Mouse (Mus musculus) layer of hippocampus, postnatal 25 days (tissue): Measurements from ENCODE around the gene Bik. TPM values are rescaled to one million over a fixed set of nuclear protein-coding genes. Genes with fewer than 3 reads are reported as not detected.

Experiments used
- DNase-seq, 2 experiments: peaks; one replicate each; pipeline ENCODE4 v3.0.0; 2022; ENCODE audit warnings: mixed read lengths in 2 of 2, low spot score in 1 of 2; ENCODE audit errors: extremely low spot score in 1 of 2
- total RNA-seq, 2 experiments: library from RNA; stranded (reverse); gene quantifications; 2 replicates each; pipeline ENCODE4 v1.2.3; 2021

The Bik gene
- total RNA-seq, 2 experiments from 2014 or later = not detected

DNA sequence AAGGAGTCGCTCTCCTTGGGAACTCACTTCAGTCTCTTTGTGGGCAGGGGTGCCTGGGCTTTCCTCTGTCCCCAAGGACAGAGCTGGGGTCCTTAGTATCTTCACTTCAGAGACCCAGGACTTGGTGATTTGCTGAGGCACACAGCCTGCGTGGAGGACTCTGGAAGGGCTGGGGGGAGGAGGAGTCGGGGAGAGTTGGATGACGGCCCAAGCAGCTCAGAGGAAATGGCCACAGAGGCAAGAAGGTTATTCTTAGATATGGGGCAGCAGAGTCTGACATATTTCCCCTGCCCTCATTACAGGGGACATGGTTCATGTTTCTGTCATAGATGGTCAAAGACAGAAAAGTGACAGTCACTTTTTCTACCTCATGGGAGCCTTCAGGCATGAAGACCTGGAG is 13.2 kb downstream of the Bik start:
- no peak for DNase-seq

DNA sequence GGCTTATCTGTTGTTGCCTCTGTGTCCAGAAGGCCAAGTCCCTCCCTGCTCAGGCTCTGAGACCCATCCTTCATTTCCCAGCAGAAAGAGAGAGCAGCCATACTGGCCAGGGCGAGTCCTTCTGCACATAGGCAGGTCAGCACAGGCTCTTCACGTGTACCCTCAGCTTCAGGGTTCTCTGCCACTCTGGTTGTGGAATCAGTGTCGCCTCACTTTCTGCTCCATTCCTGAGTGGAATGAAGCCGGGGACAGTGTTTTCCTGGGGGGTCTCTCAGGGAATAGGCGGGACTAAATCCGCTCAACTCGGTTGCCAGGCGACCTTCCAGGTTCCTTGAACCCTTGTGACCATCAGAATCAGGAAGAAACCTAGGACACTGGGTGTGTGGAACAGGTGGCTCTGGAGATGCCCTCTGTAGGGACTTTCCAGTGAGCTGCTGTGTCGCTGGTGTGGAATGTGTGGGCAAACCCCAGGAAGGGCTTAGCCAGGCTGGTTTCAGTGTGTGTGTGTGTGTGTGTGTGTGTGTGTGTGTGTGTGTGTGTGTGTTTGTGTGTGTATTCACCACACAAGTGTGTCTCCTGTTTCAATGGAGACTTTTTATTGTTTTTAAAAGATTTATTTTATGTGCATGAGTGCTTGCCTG is 15.1 kb downstream of the Bik start:
- DNase-seq = no peak

GRCm38 (mm10) chr15:83546029-83546428 is 19.4 kb downstream of the Bik start:
- DNase-seq = no peak

- DNase-seq = no peak
These were observed 20.5 kb downstream of the Bik start for GRCm38 (mm10) chr15:83547144-83547543.

DNA sequence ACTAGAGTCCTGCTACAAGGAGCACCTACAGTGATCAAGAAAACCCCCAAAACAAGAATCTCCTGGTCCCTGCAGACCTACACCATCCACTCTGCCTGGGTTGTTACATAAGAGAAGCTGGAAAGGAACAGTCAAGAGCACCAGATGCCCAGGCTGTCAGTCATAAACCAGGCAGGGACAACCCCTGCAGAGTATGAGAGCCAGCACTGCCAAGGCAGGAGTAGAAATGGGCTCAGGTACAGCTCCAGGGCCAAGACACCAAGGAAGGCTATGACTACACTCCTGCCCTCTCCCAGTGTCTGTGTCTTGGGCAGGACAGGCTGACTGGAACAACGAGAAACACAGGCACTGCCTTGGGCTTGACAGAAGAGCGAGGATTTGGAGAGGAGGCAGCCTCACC is 23.5 kb downstream of the Bik start:
- no peak for DNase-seq

GRCm38 (mm10) chr15:83553831-83554230 is 27.2 kb downstream of the Bik start:
- DNase-seq = no peak

DNA sequence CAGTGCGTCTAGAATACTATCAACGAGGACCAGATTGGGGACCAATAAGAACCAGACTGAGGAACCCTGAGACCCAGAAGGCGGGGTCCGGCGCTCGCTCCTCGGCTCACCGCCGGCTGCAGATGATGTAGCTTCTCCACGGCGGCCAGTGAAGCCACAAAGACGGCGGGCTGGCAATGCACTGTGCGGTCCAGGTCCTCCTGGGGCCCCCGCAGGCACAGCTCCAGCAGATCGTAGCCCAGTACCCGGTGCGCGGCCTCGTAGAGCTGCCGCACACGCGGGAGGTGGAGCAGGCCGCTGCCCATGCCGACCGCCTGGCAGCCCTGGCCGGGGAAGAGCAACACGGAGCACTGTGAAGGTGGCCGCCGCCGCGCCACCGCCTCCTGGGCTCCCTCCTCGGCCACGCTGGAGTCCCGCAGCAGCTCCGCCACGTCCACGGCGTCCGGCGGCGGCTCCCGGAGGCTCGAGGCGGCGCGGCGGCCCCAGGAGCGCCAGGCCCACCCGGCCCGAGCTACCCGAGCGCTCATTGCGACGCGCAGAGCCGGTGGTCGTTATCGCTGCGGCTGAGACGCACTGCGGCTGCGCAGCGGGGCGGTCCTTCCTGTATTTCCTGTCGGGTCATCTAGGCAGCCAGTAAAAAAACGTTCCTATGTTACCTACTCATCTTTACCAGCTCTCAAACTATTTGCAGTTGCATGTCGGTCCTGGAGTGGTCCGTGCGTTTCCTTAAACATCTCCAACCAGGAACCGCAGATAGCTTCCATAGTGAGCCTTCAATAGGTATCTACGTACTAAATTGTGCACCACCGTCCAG is 28.7 kb downstream of the Bik start:
- DNase-seq = peak; percentile 77 to 84

DNA sequence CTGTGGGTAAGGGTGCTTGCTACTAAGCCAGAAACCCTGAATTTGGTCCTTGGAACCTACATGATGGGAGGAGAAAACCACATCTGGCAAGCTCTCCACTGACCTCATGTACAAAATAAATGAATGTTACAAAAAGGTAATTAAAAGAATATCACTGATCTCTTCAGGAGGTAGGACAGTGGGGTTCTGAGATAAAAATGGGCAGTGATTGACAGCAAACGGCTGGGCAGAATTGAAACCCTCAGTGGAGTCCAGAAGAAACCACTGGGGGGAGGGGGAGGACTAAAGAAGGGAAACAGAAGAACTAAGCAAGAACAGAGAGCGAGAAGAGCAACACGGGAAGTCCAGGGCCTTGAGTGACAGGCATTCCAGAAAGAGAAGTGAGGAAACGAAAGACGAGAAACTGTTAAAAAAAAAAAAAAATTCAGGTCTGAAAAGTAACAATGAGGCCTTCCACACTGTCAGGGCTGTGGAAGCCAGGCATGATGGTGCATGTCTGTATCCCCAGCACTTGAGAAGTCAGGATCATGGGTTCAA is 34.3 kb downstream of the Bik start:
- DNase-seq = no peak

DNA sequence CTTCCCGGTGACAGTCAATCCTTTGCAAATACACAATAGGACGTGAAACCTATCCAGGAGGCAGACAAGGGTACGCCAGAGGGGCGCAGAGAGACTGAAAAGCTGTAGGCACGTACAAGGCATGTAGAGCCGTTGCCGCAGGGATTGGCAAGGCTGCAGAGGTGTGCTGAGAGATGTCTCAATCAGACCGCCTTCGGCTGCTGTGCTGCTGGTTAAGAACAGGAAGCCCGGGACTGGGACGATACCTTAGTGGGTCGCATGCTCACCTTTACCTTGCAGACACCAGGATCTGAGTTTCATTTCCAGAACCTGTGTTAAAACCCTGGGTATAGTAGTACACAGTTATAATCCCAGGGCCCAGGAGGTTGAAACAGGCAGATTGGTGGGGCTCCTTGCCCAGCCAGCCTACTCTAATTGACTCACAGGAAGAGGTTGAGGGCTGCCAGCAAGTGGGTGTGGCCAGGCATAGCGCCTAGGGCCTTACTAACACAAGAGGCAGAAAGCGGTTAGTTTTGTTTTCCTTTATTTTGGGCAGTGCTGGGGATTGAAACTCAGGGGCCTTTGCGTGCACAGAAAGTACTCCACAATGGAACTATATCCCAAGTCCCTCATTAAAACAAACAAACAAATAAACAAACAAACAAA is 36.1 kb downstream of the Bik start:
- DNase-seq = peak in 1 of 2 experiments; percentile 42

- no peak for DNase-seq
These were observed 36.7 kb downstream of the Bik start, which contains the start of the genes Tspo and Mcat for GRCm38 (mm10) chr15:83563327-83563856. Tspo (plus strand) TSS chr15:83563592. Mcat (minus strand) TSS chr15:83563787.

- DNase-seq = no peak
These were observed 37.4 kb downstream of the Bik start for GRCm38 (mm10) chr15:83563857-83564651.

GRCm38 (mm10) chr15:83565434-83565833 is 38.8 kb downstream of the Bik start:
- DNase-seq = no peak

GRCm38 (mm10) chr15:83566006-83566405 is 39.3 kb downstream of the Bik start:
- DNase-seq = no peak

- DNase-seq = no peak
These were observed 41.1 kb downstream of the Bik start for GRCm38 (mm10) chr15:83567728-83568127.

DNA sequence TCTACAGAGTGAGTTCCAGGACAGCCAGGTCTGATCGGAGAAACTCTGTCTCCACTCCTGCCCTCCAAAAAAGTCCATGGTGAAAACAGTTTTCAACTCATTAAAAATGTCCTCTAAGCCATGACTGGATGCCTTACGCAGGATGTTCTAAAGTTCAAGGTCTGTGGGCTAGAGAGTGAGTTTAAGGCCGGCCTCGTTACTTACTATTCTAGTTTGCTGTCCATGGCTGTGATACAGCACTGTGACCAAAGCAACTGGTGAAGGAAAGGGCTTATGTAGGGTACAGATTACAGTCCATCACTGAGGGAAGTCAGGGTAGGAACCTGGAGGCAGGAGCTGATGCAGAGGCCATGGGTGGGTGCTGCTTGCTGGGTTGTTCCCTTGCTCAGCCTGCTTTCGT is 41.9 kb downstream of the Bik start:
- no peak for DNase-seq

- DNase-seq = no peak
These were observed 43.0 kb downstream of the Bik start for GRCm38 (mm10) chr15:83569682-83570081.

DNA sequence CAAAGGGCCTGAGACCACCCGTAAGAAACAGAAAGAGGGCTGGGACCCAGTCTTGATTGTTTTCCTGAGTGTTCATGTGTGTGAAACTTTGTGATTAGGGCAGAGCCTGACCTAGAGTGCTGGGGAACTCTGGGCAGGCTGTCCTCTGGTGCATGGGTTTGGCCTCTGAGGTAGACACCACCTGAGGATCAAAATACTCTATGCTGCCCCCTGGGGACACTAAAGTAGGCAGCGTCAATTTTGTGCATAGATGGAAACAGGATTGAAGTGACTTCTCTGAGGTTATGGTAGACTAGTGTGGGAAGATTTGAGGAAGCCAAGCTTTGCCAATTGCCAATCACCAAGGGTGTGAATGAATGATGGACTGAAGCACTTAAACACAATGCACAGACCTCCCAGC is 44.0 kb downstream of the Bik start:
- no peak for DNase-seq

- no peak for DNase-seq
These were observed 45.0 kb downstream of the Bik start for GRCm38 (mm10) chr15:83571636-83572035.

GRCm38 (mm10) chr15:83572132-83572531 is 45.5 kb downstream of the Bik start:
- DNase-seq = no peak

GRCm38 (mm10) chr15:83573606-83574005 is 46.9 kb downstream of the Bik start:
- DNase-seq = no peak
